In genomic region chr7:99161529-99161928, GRCm38 (mm10) we compare ENCODE assay signal across 9 mouse cellular contexts. TPM values are rescaled to one million over a fixed set of nuclear protein-coding genes. Genes with fewer than 3 reads are reported as not detected.
DNase-seq lines count a peak whose midpoint lies in the region; ATAC-seq lines count a peak whose summit lies in the region.
"Had no signal": no experiment of that assay in that cellular context is flagged by ENCODE, and none has a peak within 500 bp of the region (broad histone marks: within the 10 kb centered on the region; RNA-seq: fewer than 3 reads in every experiment).

No protein-coding gene starts in this region.

- no peaks in the 10 kb centered on the region for H3K9me3 ChIP-seq in intestine, embryonic 14.5 days (ENCODE audit: control insufficient read depth, low read length)
- H3K9me3 ChIP-seq in liver, embryonic 11.5 days (ENCODE audit: control insufficient read depth, low read length), result no peaks in the 10 kb centered on the region

- H3K4me1 ChIP-seq in intestine, embryonic 14.5 days (replicated peaks; ENCODE audit: control insufficient read depth, insufficient read depth, low read length), result no peaks in the 10 kb centered on the region; the same call in 1 of the 2 replicates
- H3K4me1 ChIP-seq in liver, embryonic 11.5 days (replicated peaks; ENCODE audit: control insufficient read depth, insufficient read depth, low read length), result peaks cover 20% of the 10 kb centered on the region

- ATAC-seq in intestine, embryonic 14.5 days (replicated peaks; ENCODE audit: low FRiP score, low TSS enrichment, low read depth), result peak; percentile 56
- peak; percentile 58 for ATAC-seq in liver, embryonic 11.5 days (replicated peaks; ENCODE audit: low FRiP score)

- no peaks in the 10 kb centered on the region for H3K36me3 ChIP-seq in intestine, embryonic 14.5 days (ENCODE audit: control insufficient read depth, insufficient read depth, low read length)
- H3K36me3 ChIP-seq in liver, embryonic 11.5 days (ENCODE audit: control insufficient read depth, insufficient read depth, low read length), result no peaks in the 10 kb centered on the region; the same call in 1 of the 2 replicates

- no peak overlapping the region for H3K27ac ChIP-seq in intestine, embryonic 14.5 days (ENCODE audit: low read depth)
- H3K27ac ChIP-seq in liver, embryonic 11.5 days (ENCODE audit: low read depth, low read length), result no peak overlapping the region

- 31% methylated on average over 4 of the region's 4 CpGs for WGBS in intestine, embryonic 14.5 days
- WGBS in liver, embryonic 11.5 days, result 32% methylated on average over 4 of the region's 4 CpGs

- no peaks in the 10 kb centered on the region for H3K27me3 ChIP-seq in intestine, embryonic 14.5 days (replicated peaks; ENCODE audit: control insufficient read depth, insufficient read depth, low read length)
- no peaks in the 10 kb centered on the region for H3K27me3 ChIP-seq in liver, embryonic 11.5 days (replicated peaks; ENCODE audit: control insufficient read depth, insufficient read depth, low read length)

- H3K9ac ChIP-seq in intestine, embryonic 14.5 days (ENCODE audit: low read length), result no peak overlapping the region
- H3K9ac ChIP-seq in liver, embryonic 11.5 days (ENCODE audit: low read depth, low read length), result no peak overlapping the region

- H3K4me3 ChIP-seq in intestine, embryonic 14.5 days (ENCODE audit: low read depth, low read length), result no peak overlapping the region
- no peak overlapping the region for H3K4me3 ChIP-seq in liver, embryonic 11.5 days (ENCODE audit: low read depth, low read length)

- DNase-seq in adrenal gland, adult 2 months, result peak; percentile 54
- DNase-seq in adrenal gland, adult 18-20 months (ENCODE audit: low spot score in 2 of 2), result no peak
- peak; percentile 35 for DNase-seq in embryo, embryonic 11 days
- DNase-seq in intestine, embryonic 14.5 days (ENCODE audit: low spot score), result no peak
- no peak for DNase-seq in liver, embryonic 11.5 days (ENCODE audit: low spot score)
- no peak for DNase-seq in thymus, postnatal 36 days
- no peak for DNase-seq in cerebellum, adult 11-12 months
- DNase-seq in spleen, postnatal 36 days (ENCODE audit: low spot score in 2 of 2), result no peak
- DNase-seq: cerebellum, adult 9-10 months had no signal

- H3K4me2 ChIP-seq in intestine, embryonic 14.5 days (ENCODE audit: low read length), result no peak overlapping the region
- no peak overlapping the region for H3K4me2 ChIP-seq in liver, embryonic 11.5 days

RNA-seq across cellular contexts. Expression of gene Uvrag, which starts 20.6 kb away (rescaled TPM):
- 10 to 100 TPM; 18.5 to 30.0 TPM for total RNA-seq in adrenal gland, adult 2 months (2021)
- polyA plus RNA-seq in adrenal gland, adult 2 months (2012; rRNA removed), result 50.4 and 60.6 TPM in 2 replicates
- 10 to 100 TPM; 15.4 to 29.0 TPM for total RNA-seq in adrenal gland, adult 18-20 months (2021)
- polyA plus RNA-seq in intestine, embryonic 14.5 days (2014; fragmentation: Nextera tagmentation; extraction: Ambion mirVana), result 23.2 and 25.8 TPM in 2 replicates
- polyA plus RNA-seq in liver, embryonic 11.5 days (2014; fragmentation: Nextera tagmentation; extraction: Ambion mirVana), result 14.5 and 16.2 TPM in 2 replicates

RNA-seq across cellular contexts. Expression of gene Dgat2, which starts 21.0 kb away (rescaled TPM):
- total RNA-seq in adrenal gland, adult 2 months (2021), result 100 to 1,000 TPM; 498 to 599 TPM
- polyA plus RNA-seq in adrenal gland, adult 2 months (2012; rRNA removed), result 613 and 819 TPM in 2 replicates
- total RNA-seq in adrenal gland, adult 18-20 months (2021), result 100 to 1,000 TPM; 284 to 447 TPM
- 40.8 and 44.2 TPM in 2 replicates for polyA plus RNA-seq in intestine, embryonic 14.5 days (2014; fragmentation: Nextera tagmentation; extraction: Ambion mirVana)
- 59.9 and 60.1 TPM in 2 replicates for polyA plus RNA-seq in liver, embryonic 11.5 days (2014; fragmentation: Nextera tagmentation; extraction: Ambion mirVana)

Comparison
In these comparisons a context has a peak if more than half of its experiments do, and no peak if none do; other contexts are left out.
1. DNase-seq: peak in adrenal gland, adult 2 months (single experiment) and embryo, embryonic 11 days (single experiment); none in adrenal gland, adult 18-20 months (0 of 2), intestine, embryonic 14.5 days (single experiment), liver, embryonic 11.5 days (single experiment), thymus, postnatal 36 days (0 of 2), cerebellum, adult 11-12 months (single experiment) and spleen, postnatal 36 days (0 of 2).
2. RNA of gene Dgat2, which starts 21.0 kb away (polyA plus RNA-seq): 613 to 819 TPM in adrenal gland, adult 2 months; 59.9 to 60.1 TPM in liver, embryonic 11.5 days and 40.8 to 44.2 TPM in intestine, embryonic 14.5 days; every median in the first group is over 10 times any median in the second.